Mouse (Mus musculus) limb, embryonic 13.5 days (tissue): ENCODE data around the gene Vmn1r170. TPM values are rescaled to one million over a fixed set of nuclear protein-coding genes. Genes with fewer than 3 reads are reported as not detected.
"Not testable (repeated sequence)": the region's sequence is repeated elsewhere in the genome, so short reads cannot be mapped to it uniquely, and the experiment has no call there.

ENCODE experiments used
- ATAC-seq: fragments of 200-750 bp; cut with Nextera tagmentation; 2 replicates; pipeline ENCODE4 v1.8.0; 2017; ENCODE audit warnings: low read depth, moderate number of reproducible peaks, moderate TSS enrichment; ENCODE audit not compliant: low FRiP score
- H3K27ac ChIP-seq: fragments of 300-500 bp; sonication (generic); 2 replicates; pipeline ENCODE4 v1.5.1; 2015; ENCODE audit warnings: inconsistent platforms, mild to moderate bottlenecking, moderate library complexity
- H3K27me3 ChIP-seq: fragments of 300-500 bp; sonication (generic); 2 replicates; pipeline ENCODE4 v1.6.1; 2015; ENCODE audit warnings: mild to moderate bottlenecking, inconsistent platforms
- H3K36me3 ChIP-seq: fragments of 300-500 bp; sonication (generic); 2 replicates; pipeline ENCODE4 v1.6.1; 2015; ENCODE audit warnings: inconsistent platforms, mild to moderate bottlenecking, moderate library complexity
- H3K4me1 ChIP-seq: fragments of 300-500 bp; sonication (generic); 2 replicates; pipeline ENCODE4 v1.6.1; 2015; ENCODE audit warnings: inconsistent platforms
- H3K4me2 ChIP-seq: fragments of 300-500 bp; sonication (generic); replicated peaks from 2 replicates; pipeline ENCODE4 v1.6.1; 2015; ENCODE audit warnings: inconsistent platforms, mild to moderate bottlenecking, moderate library complexity
- H3K4me3 ChIP-seq: fragments of 300-500 bp; sonication (generic); 2 replicates; pipeline ENCODE4 v1.5.1; 2015; ENCODE audit warnings: moderate library complexity, mild to moderate bottlenecking, inconsistent platforms
- H3K9ac ChIP-seq: fragments of 300-500 bp; sonication (generic); 2 replicates; pipeline ENCODE4 v1.6.1; 2015; ENCODE audit warnings: mild to moderate bottlenecking, inconsistent platforms
- H3K9me3 ChIP-seq: fragments of 300-500 bp; sonication (generic); 2 replicates; pipeline ENCODE4 v1.6.1; 2016; ENCODE audit warnings: inconsistent platforms
- WGBS: fragments of 180-500 bp; shearing (Covaris S2); methylation state at CpG from one replicate; pipeline ENCODE4 v1.1.7; 2015; 5-methylcytosine and 5-hydroxymethylcytosine counted together
- polyA plus RNA-seq: library from polyadenylated mRNA; unstranded; fragments of >200 nt; fragmentation: Nextera tagmentation; extraction: Ambion mirVana; gene quantifications from 2 replicates; pipeline ENCODE4 v1.2.1, GENCODE M21; 2015

Vmn1r170 gene
- not detected in 2 replicates for polyA plus RNA-seq

DNA sequence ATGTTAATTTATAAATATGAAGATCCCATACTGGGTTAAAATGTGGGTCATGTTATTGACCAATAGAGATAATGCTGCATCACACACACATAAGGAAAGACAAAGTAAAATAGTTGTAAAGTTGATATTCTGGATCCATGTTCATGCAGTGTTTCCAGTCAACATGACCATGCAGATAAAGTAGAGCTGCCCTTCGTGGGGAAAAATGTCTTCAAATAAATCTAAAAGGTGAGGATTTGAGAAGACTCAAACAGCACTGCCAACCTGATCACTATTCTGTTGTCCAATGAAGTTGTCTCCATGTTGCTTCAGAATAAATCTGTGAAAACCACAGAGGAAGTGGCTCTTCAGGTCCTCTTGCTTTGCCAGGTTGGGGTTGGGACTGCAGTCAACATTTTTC, at the start of gene Vmn1r170:
Gene Vmn1r170, plus strand, starts transcription at position 301 of the 400 bp plus-strand sequence.
- not testable (repeated sequence) for H3K36me3 ChIP-seq, H3K4me3 ChIP-seq, H3K9ac ChIP-seq, H3K27me3 ChIP-seq, H3K4me2 ChIP-seq, H3K27ac ChIP-seq, ATAC-seq, H3K4me1 ChIP-seq, H3K9me3 ChIP-seq
- 35% methylated on average over 1 of the region's 1 CpGs for WGBS

- not testable (repeated sequence) for H3K4me3 ChIP-seq, H3K4me1 ChIP-seq, H3K27ac ChIP-seq, H3K36me3 ChIP-seq, H3K27me3 ChIP-seq, ATAC-seq, H3K9ac ChIP-seq, H3K4me2 ChIP-seq, H3K9me3 ChIP-seq
- 79% methylated on average over 1 of the region's 2 CpGs for whole genome bisulfite sequencing
These were observed 30.7 kb upstream of the Vmn1r170 start, which contains the start of gene Vmn1r169 for GRCm38 (mm10) chr7:23575226-23575625. TSS of gene Vmn1r169 (plus strand) at chr7:23575526.

GRCm38 (mm10) chr7:23630422-23630821, 24.4 kb downstream of the Vmn1r170 start, which contains the start of gene Vmn1r171:
TSS of gene Vmn1r171 (plus strand) at chr7:23630722.
- Histone ChIP-seq H3K4me1 (no peaks in the 10 kb centered on the region), H3K9ac (no peak within 1 kb of the TSS), H3K4me2 (no peak within 1 kb of the TSS), H3K4me3 (no peak within 1 kb of the TSS), H3K27ac (no peak within 1 kb of the TSS), H3K36me3 (no peaks in the 10 kb centered on the region), H3K9me3 (peaks cover 18% of the 10 kb centered on the region; the same call in 1 of the 2 replicates), H3K27me3 (no peaks in the 10 kb centered on the region)
- ATAC-seq = no peak

Other genes with a start within 250 kb of the Vmn1r170 start
- 0.05 TPM in 1 of 2 replicates, not detected in the other for gene Nlrp5, start 220.3 kb upstream of the Vmn1r170 start, polyA plus RNA-seq
- gene Vmn1r167, start 99.0 kb upstream of the Vmn1r170 start, polyA plus RNA-seq = not detected in 2 replicates
- gene Vmn1r168, start 66.4 kb upstream of the Vmn1r170 start, polyA plus RNA-seq = not detected in 2 replicates
- gene Vmn1r169, start 30.6 kb upstream of the Vmn1r170 start, polyA plus RNA-seq = not detected in 2 replicates
- not detected in 2 replicates for gene Vmn1r171, start 24.5 kb downstream of the Vmn1r170 start, polyA plus RNA-seq
- not detected in 2 replicates for gene Vmn1r172, start 52.1 kb downstream of the Vmn1r170 start, polyA plus RNA-seq
- gene Vmn1r173, start 94.5 kb downstream of the Vmn1r170 start, polyA plus RNA-seq = not detected in 2 replicates
- not detected in 2 replicates for gene Vmn1r174, start 146.1 kb downstream of the Vmn1r170 start, polyA plus RNA-seq
- not detected in 2 replicates for gene Vmn1r175, start 204.5 kb downstream of the Vmn1r170 start, polyA plus RNA-seq
- not detected in 2 replicates for gene Vmn1r176, start 231.2 kb downstream of the Vmn1r170 start, polyA plus RNA-seq